Mouse (Mus musculus) heart, adult 18-20 months (tissue): ENCODE measurements around the gene Pmf1. TPM values are rescaled to one million over a fixed set of nuclear protein-coding genes. Genes with fewer than 3 reads are reported as not detected.
"Not testable (repeated sequence)": the region's sequence is repeated elsewhere in the genome, so short reads cannot be mapped to it uniquely, and the experiment has no call there.

Source experiments
- DNase-seq, 2 experiments: peaks; one replicate each; pipeline ENCODE4 v3.0.0; 2021 to 2022; ENCODE audit warnings: mixed read lengths in 1 of 2
- total RNA-seq, 2 experiments: library from RNA; stranded (reverse); gene quantifications; 2 replicates each; pipeline ENCODE4 v1.2.3; 2021

The Pmf1 gene
- total RNA-seq, 2 experiments from 2014 or later: 16.8 to 18.3 TPM

DNA sequence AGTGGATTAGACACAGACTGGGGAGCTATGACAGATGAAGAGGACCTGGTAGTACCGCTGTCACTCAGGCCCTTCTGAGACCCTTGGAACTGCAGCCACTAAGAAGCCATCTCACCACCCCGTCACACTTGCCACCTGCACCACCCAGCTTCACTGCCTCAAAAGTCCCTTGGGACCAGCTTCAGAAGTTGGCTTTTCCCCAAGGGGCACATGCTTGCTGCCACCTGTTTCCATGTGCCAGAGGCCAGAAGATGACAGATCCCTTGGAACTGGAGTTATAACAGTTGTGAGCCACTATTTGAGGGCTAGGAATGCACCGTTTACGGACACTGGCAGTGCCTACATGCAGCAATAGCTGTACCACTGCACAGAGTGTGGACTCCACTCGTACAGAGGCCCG is 14.8 kb downstream of the Pmf1 start:
- no peak for DNase-seq

DNA sequence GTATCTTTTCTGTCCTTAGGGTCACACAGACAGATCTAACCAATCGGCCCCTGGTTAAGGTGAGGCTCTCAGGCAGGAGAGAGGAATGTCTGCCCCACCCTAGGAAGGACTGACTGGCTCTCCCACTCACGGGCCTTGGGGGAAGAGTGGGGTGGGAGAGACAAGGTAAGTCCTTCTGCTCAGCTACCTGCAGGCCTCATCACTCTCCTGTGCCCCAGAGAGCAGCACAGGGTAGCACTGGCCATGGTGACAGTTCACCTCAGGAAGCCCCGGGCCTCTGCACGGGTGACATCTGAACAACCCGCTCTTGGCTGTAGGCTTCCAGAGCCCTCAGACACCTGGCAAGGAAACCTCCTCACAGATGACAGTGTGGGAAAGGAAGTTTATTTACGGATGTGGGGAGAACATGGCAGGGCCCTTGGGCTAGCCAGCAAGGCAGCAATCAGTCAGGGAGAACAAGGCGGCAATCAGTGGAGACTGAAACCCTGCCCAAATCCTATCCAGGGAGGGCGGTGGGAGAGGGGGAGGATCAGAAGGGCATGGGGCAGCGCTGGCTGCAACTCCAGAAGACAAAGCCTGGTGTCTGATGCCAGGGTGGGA is 16.3 kb downstream of the Pmf1 start:
- DNase-seq: no peak

DNA sequence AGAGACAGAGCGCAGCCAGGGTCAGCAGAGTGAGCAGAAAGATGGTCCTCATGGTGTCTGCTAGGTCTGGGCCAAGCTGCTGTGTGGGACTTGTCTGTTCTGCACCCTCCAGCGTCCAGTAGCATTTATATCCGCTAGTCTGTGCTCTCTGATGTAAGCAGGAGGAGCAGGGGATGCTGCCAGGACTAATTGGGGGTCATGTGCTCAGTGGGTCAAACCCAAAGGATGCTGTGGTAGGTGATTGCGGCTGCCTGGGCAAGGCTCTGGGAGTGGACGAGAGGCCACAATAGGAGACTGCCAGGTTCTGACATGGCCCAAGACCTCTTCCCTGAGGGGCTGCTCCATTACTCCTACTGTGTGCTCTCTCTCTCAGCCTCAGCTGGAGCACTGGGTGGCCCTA is 25.8 kb downstream of the Pmf1 start, which contains the start of gene Bglap:
Bglap (minus strand) TSS at position 101 of the 400 bp plus-strand sequence.
- no peak for DNase-seq

DNA sequence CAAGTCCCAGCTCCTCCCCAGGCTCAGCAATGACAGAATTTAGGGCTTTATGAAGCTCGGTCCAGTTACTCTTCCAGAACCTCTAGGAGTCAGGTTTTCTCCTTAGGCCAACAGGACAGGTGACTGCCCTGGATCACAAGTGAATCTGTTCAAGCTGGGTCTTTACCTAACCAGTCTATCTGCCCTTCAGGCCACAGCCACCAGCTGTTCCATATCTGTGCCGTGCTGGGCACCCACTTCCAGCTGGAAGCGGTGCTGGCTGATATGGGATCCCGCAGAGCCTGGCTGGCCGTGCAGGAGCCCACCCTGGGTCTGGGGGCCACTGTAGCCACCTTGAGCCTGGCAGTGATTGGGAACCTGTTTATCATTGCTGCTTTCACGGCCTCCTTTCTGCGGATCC is 27.7 kb downstream of the Pmf1 start:
- not testable (repeated sequence) for DNase-seq

DNA sequence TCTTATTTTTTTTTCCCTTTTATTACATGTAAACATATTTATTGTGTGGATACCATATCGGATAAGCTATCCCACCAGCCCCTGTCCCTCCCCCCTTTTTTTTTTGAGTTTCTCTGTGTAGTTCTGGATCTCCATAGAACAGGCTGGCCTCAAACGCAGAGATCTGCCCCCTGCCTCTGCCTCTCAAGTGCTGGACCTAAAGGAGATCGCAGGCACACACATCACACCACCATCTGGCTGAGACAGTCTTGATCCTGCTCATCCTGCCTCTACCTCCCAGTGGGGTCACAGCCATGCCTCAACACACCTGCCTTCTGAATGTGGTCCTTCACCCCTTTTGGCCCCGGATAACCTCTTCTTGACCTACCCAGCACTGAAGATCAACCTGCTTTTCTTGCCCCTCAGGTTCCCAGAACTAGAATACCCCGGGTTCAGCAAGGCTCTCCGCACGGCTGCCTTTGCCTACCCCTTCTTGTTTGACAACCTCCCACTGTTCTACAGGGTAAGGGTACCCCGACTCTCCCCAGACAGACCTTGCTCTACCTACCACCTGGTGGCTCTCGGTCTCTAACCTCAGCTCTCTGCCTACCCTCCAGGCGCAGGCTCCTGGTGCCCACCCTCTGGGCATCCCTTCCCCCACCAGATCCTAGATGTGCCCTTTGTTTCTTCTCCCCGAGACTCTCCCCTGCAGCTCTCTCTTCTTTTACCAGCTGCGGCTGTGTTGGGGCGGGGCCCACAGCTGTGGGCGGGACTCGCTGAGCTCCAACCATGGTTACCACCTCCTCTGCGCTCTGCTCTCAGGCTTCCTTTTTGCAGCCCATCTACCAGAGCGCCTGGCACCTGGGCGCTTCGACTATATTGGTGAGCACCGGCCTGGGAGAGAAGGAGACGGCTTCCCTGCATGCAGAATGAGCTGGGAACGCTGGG is 28.5 kb downstream of the Pmf1 start:
- DNase-seq: not testable (repeated sequence)

- DNase-seq: not testable (repeated sequence)
Measured at GRCm38 (mm10) chr3:88378599-88378998, 31.5 kb downstream of the Pmf1 start, which contains the start of gene Bglap2. Gene Bglap2, minus strand, starts transcription at chr3:88378699.

DNA sequence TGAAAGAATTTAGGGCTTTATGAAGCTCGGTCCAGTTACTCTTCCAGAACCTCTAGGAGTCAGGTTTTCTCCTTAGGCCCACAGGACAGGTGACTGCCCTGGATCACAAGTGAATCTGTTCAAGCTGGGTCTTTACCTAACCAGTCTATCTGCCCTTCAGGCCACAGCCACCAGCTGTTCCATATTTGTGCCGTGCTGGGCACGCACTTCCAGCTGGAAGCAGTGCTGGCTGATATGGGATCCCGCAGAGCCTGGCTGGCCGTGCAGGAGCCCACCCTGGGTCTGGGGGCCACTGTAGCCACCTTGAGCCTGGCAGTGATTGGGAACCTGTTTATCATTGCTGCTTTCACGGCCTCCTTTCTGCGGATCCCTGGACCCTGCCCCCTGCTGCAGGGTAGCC is 33.5 kb downstream of the Pmf1 start:
- not testable (repeated sequence) for DNase-seq

GRCm38 (mm10) chr3:88375750-88376626 is 34.1 kb downstream of the Pmf1 start:
- not testable (repeated sequence) for DNase-seq

GRCm38 (mm10) chr3:88372643-88373042 is 37.5 kb downstream of the Pmf1 start, which contains the start of gene Bglap3:
Gene Bglap3, minus strand, starts transcription at chr3:88372743.
- not testable (repeated sequence) for DNase-seq

DNA sequence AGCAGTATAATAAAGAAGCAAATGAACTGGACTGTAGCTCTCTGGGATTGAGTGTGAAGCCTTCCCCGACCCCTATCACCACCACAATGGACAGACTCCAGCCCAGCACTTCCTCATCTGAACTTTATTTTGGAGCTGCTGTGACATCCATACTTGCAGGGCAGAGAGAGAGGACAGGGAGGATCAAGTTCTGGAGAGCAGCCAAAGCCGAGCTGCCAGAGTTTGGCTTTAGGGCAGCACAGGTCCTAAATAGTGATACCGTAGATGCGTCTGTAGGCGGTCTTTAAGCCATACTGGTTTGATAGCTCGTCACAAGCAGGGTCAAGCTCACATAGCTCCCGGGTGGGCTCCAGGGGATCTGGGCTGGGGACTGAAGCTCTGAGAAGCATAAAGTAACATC is 41.6 kb downstream of the Pmf1 start:
- not testable (repeated sequence) for DNase-seq

GRCm38 (mm10) chr3:88367517-88367916 is 42.6 kb downstream of the Pmf1 start:
- not testable (repeated sequence) for DNase-seq

DNA sequence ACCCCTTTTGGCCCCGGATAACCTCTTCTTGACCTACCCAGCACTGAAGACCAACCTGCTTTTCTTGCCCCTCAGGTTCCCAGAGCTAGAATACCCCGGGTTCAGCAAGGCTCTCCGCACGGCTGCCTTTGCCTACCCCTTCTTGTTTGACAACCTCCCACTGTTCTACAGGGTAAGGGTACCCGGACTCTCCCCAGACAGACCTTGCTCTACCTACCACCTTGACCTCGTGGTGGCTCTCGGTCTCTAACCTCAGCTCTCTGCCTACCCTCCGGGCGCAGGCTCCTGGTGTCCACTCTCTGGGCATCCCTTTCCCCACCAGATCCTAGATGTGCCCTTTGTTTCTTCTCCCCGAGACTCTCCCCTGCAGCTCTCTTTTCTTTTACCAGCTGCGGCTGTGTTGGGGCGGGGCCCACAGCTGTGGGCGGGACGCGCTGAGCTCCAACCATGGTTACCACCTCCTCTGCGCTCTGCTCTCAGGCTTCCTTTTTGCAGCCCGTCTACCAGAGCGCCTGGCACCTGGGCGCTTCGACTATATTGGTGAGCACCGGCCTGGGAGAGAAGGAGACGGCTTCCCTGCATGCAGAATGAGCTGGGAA is 43.2 kb downstream of the Pmf1 start:
- DNase-seq: not testable (repeated sequence)

- no peak for DNase-seq
Measured at GRCm38 (mm10) chr3:88365705-88366361, 44.3 kb downstream of the Pmf1 start.

DNA sequence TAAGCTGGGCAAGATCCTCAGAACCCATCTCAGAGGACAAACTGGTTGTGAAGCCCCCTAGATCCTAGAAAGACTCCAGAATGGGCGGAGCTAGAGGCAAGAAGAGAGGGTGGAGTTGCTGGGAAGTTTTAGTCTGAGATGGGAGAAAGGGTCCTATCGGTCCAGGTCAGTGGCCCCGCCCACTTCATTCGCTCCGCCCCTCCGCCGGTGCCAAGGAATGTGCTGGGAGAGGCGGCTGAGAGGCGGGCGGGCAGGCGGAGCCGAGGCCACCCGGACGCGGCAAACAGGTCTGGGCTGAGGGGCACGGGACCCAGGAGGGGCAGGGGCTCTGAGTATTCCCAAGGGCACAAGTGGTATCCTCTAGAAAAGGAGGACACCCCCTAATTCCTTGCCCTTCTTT is 45.8 kb downstream of the Pmf1 start, which contains the start of gene Paqr6:
Paqr6 (plus strand) TSS at position 248 of the 400 bp plus-strand sequence.
- peak; percentile 71 to 82 for DNase-seq

GRCm38 (mm10) chr3:88363700-88364099 is 46.4 kb downstream of the Pmf1 start:
- peak; percentile 25 to 29 for DNase-seq

DNA sequence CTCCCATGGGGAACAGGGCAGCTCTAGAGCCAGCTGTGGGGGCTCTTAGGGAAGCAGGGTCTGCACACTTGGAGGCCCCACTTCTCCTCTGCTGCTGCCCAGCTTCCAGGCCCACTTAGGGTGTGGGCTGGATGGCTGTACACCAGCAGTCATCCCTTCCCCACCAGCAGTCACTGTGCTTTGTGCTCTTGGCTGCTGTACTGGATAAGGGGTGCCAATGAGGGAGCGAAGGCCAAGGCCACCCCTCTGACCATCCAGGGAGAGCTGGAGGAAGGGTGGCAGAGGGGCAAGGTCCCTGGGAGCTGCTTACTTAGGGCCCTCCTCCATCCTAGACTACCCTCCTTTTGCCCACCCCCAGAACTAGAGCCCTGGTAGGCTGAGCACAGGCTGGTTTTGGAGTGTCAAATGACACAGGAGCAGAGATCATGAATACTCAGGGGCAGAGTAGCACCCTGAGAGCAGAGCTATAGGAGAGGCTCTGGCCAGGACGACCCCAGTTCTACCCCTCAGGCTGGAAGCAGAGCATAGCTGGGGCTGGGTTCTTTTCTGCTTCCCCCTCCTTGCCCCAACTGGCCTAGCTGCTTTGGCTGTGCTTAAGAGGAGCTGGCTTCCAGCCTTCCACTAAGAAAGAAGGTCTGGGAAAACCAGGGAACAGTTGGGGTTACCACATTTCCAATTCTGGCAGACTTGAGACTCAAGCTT is 48.4 kb downstream of the Pmf1 start:
- no peak for DNase-seq

GRCm38 (mm10) chr3:88361096-88361495 is 49.0 kb downstream of the Pmf1 start:
- DNase-seq: no peak

GRCm38 (mm10) chr3:88359989-88360388 is 50.1 kb downstream of the Pmf1 start:
- DNase-seq: no peak

DNA sequence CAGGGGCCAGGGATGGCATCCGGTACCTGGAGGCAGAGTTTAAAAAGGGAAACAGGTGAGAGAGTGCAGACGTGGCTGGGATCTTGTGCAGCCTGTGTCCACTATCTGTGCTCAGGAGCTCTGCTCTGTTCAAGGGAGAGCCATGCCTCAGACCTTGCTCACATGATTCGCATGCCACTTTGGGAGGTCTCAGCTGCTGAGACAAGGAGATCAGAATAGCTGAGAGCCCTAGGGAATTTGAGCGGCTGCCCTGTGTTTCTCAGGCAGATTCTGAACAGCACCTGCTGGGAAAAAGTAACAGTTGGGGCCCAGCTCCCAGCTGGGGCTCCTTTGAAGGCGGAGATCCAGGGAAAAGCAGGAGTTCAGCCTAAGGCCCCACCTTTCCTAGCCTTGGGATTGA is 50.5 kb downstream of the Pmf1 start:
- no peak for DNase-seq

GRCm38 (mm10) chr3:88354396-88355165 is 55.5 kb downstream of the Pmf1 start:
- no peak for DNase-seq
